Mouse (Mus musculus): ENCODE results near the gene Serpind1. TPM values are rescaled to one million over a fixed set of nuclear protein-coding genes. Genes with fewer than 3 reads are reported as not detected.

Gene Serpind1
- polyA plus RNA-seq, 1 experiment from 2014 or later: 20.4 TPM

GRCm38 (mm10) chr16:17383594-17384326 lies 52.6 kb downstream of the Serpind1 start:
- no peak overlapping the region for H3K27ac ChIP-seq
- WGBS: 81% methylated on average over 2 of the region's 2 CpGs
- H3K27me3 ChIP-seq (ENCODE audit: insufficient read depth, poor library complexity, severe bottlenecking): no peaks in the 10 kb centered on the region
- no peaks in the 10 kb centered on the region for H3K4me1 ChIP-seq
- H3K36me3 ChIP-seq: peaks cover 13% of the 10 kb centered on the region; the same call in 1 of the 2 replicates
- DNase-seq (ENCODE audit: low spot score): no peak
- H3K9me3 ChIP-seq: no peaks in the 10 kb centered on the region
- H3K4me3 ChIP-seq: no peak overlapping the region

- no peaks in the 10 kb centered on the region for H3K9me3 ChIP-seq
- H3K27ac ChIP-seq: no peak overlapping the region
- WGBS: 81% methylated on average over 4 of the region's 4 CpGs
- peaks cover 19% of the 10 kb centered on the region; the same call in 1 of the 2 replicates for H3K36me3 ChIP-seq
- H3K4me1 ChIP-seq: no peaks in the 10 kb centered on the region
- DNase-seq (ENCODE audit: low spot score): peak; percentile 58
- H3K4me3 ChIP-seq: no peak overlapping the region
- no peaks in the 10 kb centered on the region for H3K27me3 ChIP-seq (ENCODE audit: insufficient read depth, poor library complexity, severe bottlenecking)
Measured at GRCm38 (mm10) chr16:17392784-17393183, 61.6 kb downstream of the Serpind1 start.

Other genes starting within 250 kb of the Serpind1 start
- 114 and 125 TPM in 2 replicates for gene Ppil2, start 220.1 kb upstream of the Serpind1 start, polyA plus RNA-seq (2016; fragmentation: Nextera tagmentation; extraction: Ambion mirVana)
- 56.0 and 84.9 TPM in 2 replicates for gene 2610318N02Rik, start 206.2 kb upstream of the Serpind1 start, polyA plus RNA-seq (2016; fragmentation: Nextera tagmentation; extraction: Ambion mirVana)
- gene Sdf2l1, start 199.0 kb upstream of the Serpind1 start, polyA plus RNA-seq (2016; fragmentation: Nextera tagmentation; extraction: Ambion mirVana): 115 and 145 TPM in 2 replicates
- gene Ydjc, start 186.8 kb upstream of the Serpind1 start, polyA plus RNA-seq (2016; fragmentation: Nextera tagmentation; extraction: Ambion mirVana): 5.6 and 9.8 TPM in 2 replicates
- gene Ccdc116, start 184.1 kb upstream of the Serpind1 start, polyA plus RNA-seq (2016; fragmentation: Nextera tagmentation; extraction: Ambion mirVana): 0.36 and 0.55 TPM in 2 replicates
- gene Ube2l3, start 128.7 kb upstream of the Serpind1 start, polyA plus RNA-seq (2016; fragmentation: Nextera tagmentation; extraction: Ambion mirVana): 341 and 377 TPM in 2 replicates
- gene Rimbp3, start 122.8 kb upstream of the Serpind1 start, polyA plus RNA-seq (2016; fragmentation: Nextera tagmentation; extraction: Ambion mirVana): 0.28 and 0.49 TPM in 2 replicates
- 8.6 and 10.6 TPM in 2 replicates for gene Hic2, start 97.8 kb upstream of the Serpind1 start, polyA plus RNA-seq (2016; fragmentation: Nextera tagmentation; extraction: Ambion mirVana)
- gene Tmem191c, start 55.3 kb upstream of the Serpind1 start, polyA plus RNA-seq (2016; fragmentation: Nextera tagmentation; extraction: Ambion mirVana): 7.3 and 7.7 TPM in 2 replicates
- gene Snap29, start 74.6 kb downstream of the Serpind1 start, polyA plus RNA-seq (2016; fragmentation: Nextera tagmentation; extraction: Ambion mirVana): 12.3 and 13.6 TPM in 2 replicates
- 33.6 and 40.8 TPM in 2 replicates for gene Pi4ka, start 74.9 kb downstream of the Serpind1 start, polyA plus RNA-seq (2016; fragmentation: Nextera tagmentation; extraction: Ambion mirVana)
- gene Crkl, start 120.6 kb downstream of the Serpind1 start, polyA plus RNA-seq (2016; fragmentation: Nextera tagmentation; extraction: Ambion mirVana): 52.6 and 68.9 TPM in 2 replicates
- 0.71 and 0.97 TPM in 2 replicates for gene Aifm3, start 158.2 kb downstream of the Serpind1 start, polyA plus RNA-seq (2016; fragmentation: Nextera tagmentation; extraction: Ambion mirVana)
- gene Lztr1, start 177.3 kb downstream of the Serpind1 start, polyA plus RNA-seq (2016; fragmentation: Nextera tagmentation; extraction: Ambion mirVana): 60.0 and 69.8 TPM in 2 replicates
- gene Thap7, start 199.8 kb downstream of the Serpind1 start, polyA plus RNA-seq (2016; fragmentation: Nextera tagmentation; extraction: Ambion mirVana): 40.8 and 48.4 TPM in 2 replicates
- 0.12 and 0.26 TPM in 2 replicates for gene Lrrc74b, start 229.9 kb downstream of the Serpind1 start, polyA plus RNA-seq (2016; fragmentation: Nextera tagmentation; extraction: Ambion mirVana)
- gene P2rx6, start 230.5 kb downstream of the Serpind1 start, polyA plus RNA-seq (2016; fragmentation: Nextera tagmentation; extraction: Ambion mirVana): 0.39 and 0.73 TPM in 2 replicates